In genomic region chr6:49588677-49589076, GRCm38 (mm10) we compare ENCODE assay signal across 18 mouse cellular contexts.
DNase-seq lines count a peak whose midpoint lies in the region; ATAC-seq and TF ChIP-seq lines count a peak whose summit lies in the region.
"Had no signal": no experiment of that assay in that cellular context is flagged by ENCODE, and none has a peak within 500 bp of the region (broad histone marks: within the 10 kb centered on the region; RNA-seq: fewer than 3 reads in every experiment).

No protein-coding gene starts in this region.

- H3K4me1 ChIP-seq in heart, adult 2 months (ENCODE audit: control insufficient read depth, insufficient read depth, low read length): no peaks in the 10 kb centered on the region
- H3K4me1 ChIP-seq in CH12.LX (ENCODE audit: control insufficient read depth in 1 of 2, insufficient read depth in 2 of 2): peaks cover 22 to 76% of the 10 kb centered on the region in 2 experiments
- H3K4me1 ChIP-seq in kidney, embryonic 14.5 days (ENCODE audit: control insufficient read depth, insufficient read depth, low read length): no peaks in the 10 kb centered on the region
- H3K4me1 ChIP-seq: embryonic facial prominence, embryonic 10.5 days; embryonic facial prominence, embryonic 12.5 days; forebrain, embryonic 13.5 days had no signal

- no peak for TF ChIP-seq EP300 in heart, adult 2 months (IDR thresholded peaks at IDR 0.05; ENCODE audit: insufficient read depth, low read depth, low read length)
- peak; percentile 62 for TF ChIP-seq EP300 in CH12.LX (IDR thresholded peaks at IDR 0.05; ENCODE audit: low read length)

- H3K27me3 ChIP-seq in heart, adult 2 months (ENCODE audit: control insufficient read depth, insufficient read depth, low read length): no peaks in the 10 kb centered on the region
- no peaks in the 10 kb centered on the region for H3K27me3 ChIP-seq in CH12.LX (replicated peaks)
- H3K27me3 ChIP-seq in kidney, embryonic 14.5 days (ENCODE audit: control insufficient read depth, insufficient read depth, low read length): no peaks in the 10 kb centered on the region
- H3K27me3 ChIP-seq: embryonic facial prominence, embryonic 12.5 days; forebrain, embryonic 13.5 days; forebrain, embryonic 15.5 days had no signal

- 93% methylated on average over 3 of the region's 3 CpGs for WGBS in heart, adult 2 months
- WGBS in kidney, embryonic 14.5 days: 96% methylated on average over 3 of the region's 3 CpGs

- TF ChIP-seq CTCF in heart, adult 2 months (IDR thresholded peaks at IDR 0.05): no peak
- no peak for TF ChIP-seq CTCF in CH12.LX (conservative IDR thresholded peaks at IDR 0.05 in 1 of 2, IDR thresholded peaks at IDR 0.05 in 1 of 2; ENCODE audit: low read depth in 2 of 2, low read length in 2 of 2)

- ATAC-seq in kidney, embryonic 14.5 days (ENCODE audit: low FRiP score, low TSS enrichment): no peak
- ATAC-seq: forebrain, embryonic 13.5 days; forebrain, embryonic 15.5 days; forebrain, postnatal 0 days had no signal

- no peaks in the 10 kb centered on the region for H3K79me2 ChIP-seq in heart, adult 2 months (replicated peaks; ENCODE audit: control insufficient read depth, insufficient read depth, low read length)
- H3K79me2 ChIP-seq in CH12.LX (replicated peaks; ENCODE audit: control insufficient read depth, extremely low read depth, insufficient read depth, poor library complexity, severe bottlenecking): no peaks in the 10 kb centered on the region; the same call in 1 of the 2 replicates

- no peak overlapping the region for H3K4me3 ChIP-seq in heart, adult 2 months
- no peak overlapping the region for H3K4me3 ChIP-seq in CH12.LX (replicated peaks in 1 of 3; ENCODE audit: low read depth in 2 of 3, low read length in 2 of 3, poor library complexity in 1 of 3)
- H3K4me3 ChIP-seq in kidney, embryonic 14.5 days (ENCODE audit: low read length): no peak overlapping the region
- H3K4me3 ChIP-seq: embryonic facial prominence, embryonic 10.5 days; embryonic facial prominence, embryonic 12.5 days; forebrain, embryonic 13.5 days; forebrain, embryonic 15.5 days had no signal

- H3K9me3 ChIP-seq in CH12.LX (replicated peaks; ENCODE audit: low read length): no peaks in the 10 kb centered on the region
- H3K9me3 ChIP-seq in kidney, embryonic 14.5 days (ENCODE audit: control insufficient read depth, low read length): no peaks in the 10 kb centered on the region
- H3K9me3 ChIP-seq: embryonic facial prominence, embryonic 12.5 days; forebrain, embryonic 13.5 days; forebrain, embryonic 15.5 days had no signal

- no peak overlapping the region for H3K27ac ChIP-seq in heart, adult 2 months
- H3K27ac ChIP-seq in CH12.LX (ENCODE audit: insufficient read depth, low read depth): no peak overlapping the region
- H3K27ac ChIP-seq in kidney, embryonic 14.5 days (ENCODE audit: low read depth, low read length): no peak overlapping the region
- H3K27ac ChIP-seq: embryonic facial prominence, embryonic 10.5 days; embryonic facial prominence, embryonic 12.5 days; forebrain, embryonic 13.5 days; forebrain, embryonic 15.5 days had no signal

- TF ChIP-seq POLR2A in heart, adult 2 months (IDR thresholded peaks at IDR 0.05; ENCODE audit: insufficient read depth, low read depth, low read length): no peak
- TF ChIP-seq POLR2A in CH12.LX (IDR thresholded peaks at IDR 0.05; ENCODE audit: low read depth, low read length): no peak

- H3K36me3 ChIP-seq in heart, adult 2 months (ENCODE audit: control insufficient read depth, insufficient read depth, low read length): no peaks in the 10 kb centered on the region; the same call in 1 of the 2 replicates
- peaks cover 11 to 34% of the 10 kb centered on the region in 2 experiments for H3K36me3 ChIP-seq in CH12.LX (replicated peaks in 1 of 2; ENCODE audit: control insufficient read depth in 1 of 2, insufficient read depth in 1 of 2, low read length in 1 of 2)
- H3K36me3 ChIP-seq in kidney, embryonic 14.5 days (ENCODE audit: control insufficient read depth, insufficient read depth, low read length): no peaks in the 10 kb centered on the region
- H3K36me3 ChIP-seq: embryonic facial prominence, embryonic 10.5 days; embryonic facial prominence, embryonic 12.5 days; forebrain, embryonic 15.5 days had no signal

- dilution Hi-C loops in CH12.LX (cut with MboI; ENCODE audit: extremely low pct_ligation_motif_present, extremely low pct_unique_long_range_greater_than_20kb, low sequenced_read_pairs): no loop called here

- in situ Hi-C loops in CH12.LX (cut with MboI; ENCODE audit: low pct_ligation_motif_present, low pct_unique_long_range_greater_than_20kb, low sequenced_read_pairs): no loop called here

- intact Hi-C loops in heart, adult 2 months (cut with DNase I): no loop called here

- no peak overlapping the region; the same call in 1 of the 2 replicates for H3K4me2 ChIP-seq in CH12.LX (ENCODE audit: insufficient read depth, low read depth, poor library complexity, severe bottlenecking)
- H3K4me2 ChIP-seq in kidney, embryonic 14.5 days (replicated peaks; ENCODE audit: low read depth, low read length): no peak overlapping the region
- H3K4me2 ChIP-seq: embryonic facial prominence, embryonic 12.5 days; forebrain, embryonic 13.5 days; forebrain, embryonic 15.5 days had no signal

- TF ChIP-seq RAD21 in CH12.LX (IDR thresholded peaks at IDR 0.05; ENCODE audit: low read depth, low read length): no peak

- DNase-seq in heart, adult 11 months: peak; percentile 15
- DNase-seq in heart, adult 2 months: no peak
- no peak for DNase-seq in CH12.LX (ENCODE audit: extremely low read depth)
- no peak for DNase-seq in adrenal gland, postnatal 14 days
- DNase-seq: adrenal gland, adult 2 months; adrenal gland, postnatal 10 days; adrenal gland, postnatal 36 days; cerebellum, adult 11-12 months; cerebellum, adult 2 months; cerebellum, adult 9-10 months; cerebellum, postnatal 10 days; cerebellum, postnatal 25 days; forebrain, postnatal 0 days had no signal

- H3K9ac ChIP-seq in heart, adult 2 months (ENCODE audit: low read depth, low read length): no peak overlapping the region
- H3K9ac ChIP-seq in CH12.LX (ENCODE audit: insufficient read depth, low read depth): no peak overlapping the region
- no peak overlapping the region for H3K9ac ChIP-seq in kidney, embryonic 14.5 days (ENCODE audit: low read depth, low read length)
- H3K9ac ChIP-seq: embryonic facial prominence, embryonic 12.5 days; forebrain, embryonic 13.5 days; forebrain, embryonic 15.5 days; forebrain, postnatal 0 days had no signal

TF ChIP-seq in CH12.LX, 34 proteins besides CTCF, POLR2A, EP300 and RAD21:
- TF ChIP-seq MXI1 (IDR thresholded peaks at IDR 0.05; ENCODE audit: low read depth, low read length) (no peak), MEF2A (IDR thresholded peaks at IDR 0.05; ENCODE audit: borderline replicate concordance, low read depth, low read length) (no peak), HCFC1 (IDR thresholded peaks at IDR 0.05; ENCODE audit: low read depth, low read length) (no peak), SMC3 (IDR thresholded peaks at IDR 0.05; ENCODE audit: low read depth, low read length) (no peak), UBTF (IDR thresholded peaks at IDR 0.05; ENCODE audit: low read depth, low read length) (no peak), IRF4 (IDR thresholded peaks at IDR 0.05; ENCODE audit: low read depth, low read length) (peak; percentile 60), USF1 (IDR thresholded peaks at IDR 0.05; ENCODE audit: low read depth, low read length) (no peak), E2F4 (IDR thresholded peaks at IDR 0.05; ENCODE audit: insufficient replicate concordance, low read depth, low read length) (0 out of 2 replicates have a peak, but pooled peaks have one; percentile 28), NELFE (IDR thresholded peaks at IDR 0.05; ENCODE audit: low read depth, low read length) (no peak), JUND (conservative IDR thresholded peaks at IDR 0.05; ENCODE audit: low read depth, low read length) (0 out of 2 replicates have a peak, but pooled peaks have one; percentile 31), MAFK (IDR thresholded peaks at IDR 0.05; ENCODE audit: insufficient replicate concordance, low read length) (no peak), TBP (conservative IDR thresholded peaks at IDR 0.05; ENCODE audit: low read depth, low read length) (no peak), ELF1 (IDR thresholded peaks at IDR 0.05; ENCODE audit: low read depth, low read length) (no peak), GABPA (IDR thresholded peaks at IDR 0.05; ENCODE audit: insufficient replicate concordance, low read depth, low read length) (no peak), ZMIZ1 (IDR thresholded peaks at IDR 0.05; ENCODE audit: low read depth, low read length) (no peak), ZKSCAN1 (IDR thresholded peaks at IDR 0.05; ENCODE audit: borderline replicate concordance, low read depth, low read length) (no peak), MYC (IDR thresholded peaks at IDR 0.05; ENCODE audit: low read depth, low read length) (no peak), NRF1 (IDR thresholded peaks at IDR 0.05; ENCODE audit: low read depth, low read length) (no peak), MAZ (IDR thresholded peaks at IDR 0.05; ENCODE audit: low read depth, low read length) (no peak), USF2 (conservative IDR thresholded peaks at IDR 0.05; ENCODE audit: low read depth, low read length) (no peak), ZC3H11A (IDR thresholded peaks at IDR 0.05; ENCODE audit: low read depth, low read length) (no peak), CHD2 (IDR thresholded peaks at IDR 0.05; ENCODE audit: low read length) (no peak), ZNF384 (IDR thresholded peaks at IDR 0.05; ENCODE audit: low read depth, low read length) (no peak), SIN3A (IDR thresholded peaks at IDR 0.05; ENCODE audit: low read length) (0 out of 2 replicates have a peak, but pooled peaks have one; percentile 32), CHD1 (IDR thresholded peaks at IDR 0.05; ENCODE audit: low read depth, low read length) (no peak), KAT2A (IDR thresholded peaks at IDR 0.05; ENCODE audit: insufficient replicate concordance, low read length) (no peak), JUN (IDR thresholded peaks at IDR 0.05; ENCODE audit: insufficient read depth, low read depth, low read length) (0 out of 2 replicates have a peak, but pooled peaks have one; percentile 17), MAX (IDR thresholded peaks at IDR 0.05; ENCODE audit: low read length) (no peak), ETS1 (conservative IDR thresholded peaks at IDR 0.05; ENCODE audit: low read depth, low read length) (0 out of 2 replicates have a peak, but pooled peaks have one; percentile 11), TCF12 (IDR thresholded peaks at IDR 0.05; ENCODE audit: low read depth, low read length) (no peak), POLR2AphosphoS2 (IDR thresholded peaks at IDR 0.05; ENCODE audit: low read depth, low read length) (no peak), PAX5 (IDR thresholded peaks at IDR 0.05; ENCODE audit: low read length) (no peak), BHLHE40 (IDR thresholded peaks at IDR 0.05; ENCODE audit: low read depth, low read length) (no peak), RCOR1 (conservative IDR thresholded peaks at IDR 0.05; ENCODE audit: low read depth, low read length) (no peak)
